Mouse (Mus musculus): ENCODE data around the gene Nfib. TPM values are rescaled to one million over a fixed set of nuclear protein-coding genes. Genes with fewer than 3 reads are reported as not detected.

The Nfib gene
- polyA plus RNA-seq, 2 experiments = 57.3 to 126 TPM

DNA sequence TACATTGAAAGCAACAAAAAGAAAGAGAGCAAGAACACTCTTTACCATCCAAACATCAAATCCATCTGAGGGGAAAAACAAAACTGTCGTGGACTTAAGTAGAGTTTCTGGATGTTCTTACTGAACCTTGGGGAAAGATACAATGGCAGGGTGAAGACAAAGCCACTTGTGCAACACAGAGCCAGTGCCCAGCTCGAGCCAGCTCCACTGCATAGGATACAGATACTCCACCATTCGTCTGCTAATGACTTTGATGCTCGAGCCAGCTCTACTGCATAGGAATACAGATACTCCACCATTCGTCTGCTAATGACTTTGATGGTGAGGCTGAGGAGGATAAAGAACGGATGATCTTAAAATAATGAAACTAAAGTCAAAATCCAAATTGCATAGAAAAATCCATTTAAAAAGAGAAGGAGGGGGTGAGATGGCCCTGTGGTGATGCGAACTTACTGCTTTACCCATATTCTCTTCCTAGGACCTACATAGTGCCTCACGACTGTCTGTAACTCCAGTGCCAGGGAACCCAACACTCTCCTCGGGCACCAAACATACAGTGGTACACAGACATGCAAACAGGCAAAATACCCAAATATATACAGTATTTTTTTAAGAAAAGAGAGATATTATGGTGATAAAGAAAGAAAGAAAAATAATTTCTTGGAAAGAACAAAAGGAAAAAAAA is 337.3 kb downstream of the Nfib start:
- H3K4me3 ChIP-seq (replicated peaks; ENCODE audit: low read length) = no peak overlapping the region
- no peak for TF ChIP-seq POLR2A (IDR thresholded peaks at IDR 0.05; ENCODE audit: borderline replicate concordance, extremely low read depth, insufficient read depth, insufficient read length)
- H3K27me3 ChIP-seq (ENCODE audit: control insufficient read depth, insufficient read depth, low read length) = no peaks in the 10 kb centered on the region
- no peak for ATAC-seq (ENCODE audit: low FRiP score, low read depth)
- no peaks in the 10 kb centered on the region for H3K9me3 ChIP-seq (ENCODE audit: control insufficient read depth, low read length)
- WGBS = 87% methylated on average over 9 of the region's 9 CpGs
- no peak for DNase-seq (ENCODE audit: low spot score)
- H3K27ac ChIP-seq (replicated peaks; ENCODE audit: low read depth, low read length) = no peak overlapping the region
- H3K4me1 ChIP-seq (ENCODE audit: control insufficient read depth, insufficient read depth, low read length) = peaks cover 23% of the 10 kb centered on the region
- no peak overlapping the region for H3K9ac ChIP-seq (ENCODE audit: low read depth, low read length, severe bottlenecking)
- H3K36me3 ChIP-seq (ENCODE audit: control insufficient read depth, insufficient read depth, low read length) = peaks cover 3% of the 10 kb centered on the region; the same call in 1 of the 2 replicates
- H3K4me2 ChIP-seq (replicated peaks; ENCODE audit: low read depth, low read length, severe bottlenecking) = no peak overlapping the region

DNA sequence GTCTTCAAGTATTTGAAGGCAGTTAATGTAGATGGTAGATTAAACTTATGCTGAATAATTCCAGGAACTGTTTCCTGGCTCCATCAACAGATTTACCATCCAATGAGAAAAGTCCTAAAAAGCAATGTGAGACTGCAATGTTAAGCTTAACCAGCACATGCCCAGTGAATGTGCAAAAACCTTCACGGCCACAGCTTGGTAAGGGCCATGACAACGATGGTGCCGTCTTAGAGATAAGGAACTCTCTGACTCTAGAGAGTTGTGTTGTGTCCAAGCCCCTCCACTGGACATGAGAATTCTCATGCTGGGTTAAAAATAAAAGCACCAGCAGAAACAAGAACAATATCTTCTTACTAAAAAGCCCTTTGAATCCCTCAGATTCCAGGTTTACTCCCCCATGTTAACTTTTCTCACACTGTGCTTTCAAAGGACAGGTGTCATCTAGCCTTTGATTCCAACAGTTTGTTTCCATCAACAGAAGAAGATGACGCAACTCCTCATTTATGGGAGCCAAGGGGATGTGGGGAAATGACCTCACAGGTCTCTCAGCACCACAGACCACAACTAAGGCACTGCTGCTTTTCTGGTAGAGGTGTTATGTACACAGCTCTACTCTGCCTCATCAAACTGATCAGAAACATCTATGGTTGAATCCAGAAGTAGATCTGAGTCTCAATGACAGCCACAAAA is 340.7 kb downstream of the Nfib start:
- Histone ChIP-seq H3K4me3 (replicated peaks; ENCODE audit: low read length) (no peak overlapping the region), H3K9me3 (ENCODE audit: control insufficient read depth, low read length) (no peaks in the 10 kb centered on the region), H3K36me3 (ENCODE audit: control insufficient read depth, insufficient read depth, low read length) (0 out of 2 replicates have a peak, but pooled peaks cover 3% of the 10 kb centered on the region), H3K4me2 (replicated peaks; ENCODE audit: low read depth, low read length, severe bottlenecking) (no peak overlapping the region), H3K27ac (replicated peaks; ENCODE audit: low read depth, low read length) (no peak overlapping the region), H3K27me3 (ENCODE audit: control insufficient read depth, insufficient read depth, low read length) (no peaks in the 10 kb centered on the region), H3K9ac (ENCODE audit: low read depth, low read length, severe bottlenecking) (no peak overlapping the region), H3K4me1 (ENCODE audit: control insufficient read depth, insufficient read depth, low read length) (peaks cover 29% of the 10 kb centered on the region)
- ATAC-seq (ENCODE audit: low FRiP score, low read depth) (peak; percentile 51; the same call in 1 of the 2 replicates), DNase-seq (ENCODE audit: low spot score) (no peak)
- 64% methylated on average over 4 of the region's 4 CpGs for WGBS
- no peak for TF ChIP-seq POLR2A (IDR thresholded peaks at IDR 0.05; ENCODE audit: borderline replicate concordance, extremely low read depth, insufficient read depth, insufficient read length)

DNA sequence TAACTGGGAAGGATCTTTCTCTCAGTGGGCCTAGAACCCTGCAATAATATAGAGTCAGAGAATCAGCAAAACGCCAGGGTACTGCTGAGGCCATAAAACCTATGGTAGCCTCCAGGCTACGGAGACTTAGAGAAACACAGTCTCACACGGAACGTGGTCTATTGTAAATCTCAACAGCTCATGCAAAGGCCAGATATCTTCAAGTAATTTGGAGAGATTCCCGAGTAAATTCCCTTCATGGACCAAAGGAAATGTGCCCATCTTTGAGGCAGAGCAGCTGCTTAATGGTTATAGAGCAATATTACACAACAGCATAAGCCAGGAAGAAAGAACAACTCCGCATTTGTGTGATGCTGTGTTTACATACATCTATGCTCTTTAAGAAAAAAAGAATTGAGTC is 341.6 kb downstream of the Nfib start:
- Histone ChIP-seq H3K9ac (ENCODE audit: low read depth, low read length, severe bottlenecking) (no peak overlapping the region), H3K27ac (replicated peaks; ENCODE audit: low read depth, low read length) (no peak overlapping the region), H3K9me3 (ENCODE audit: control insufficient read depth, low read length) (no peaks in the 10 kb centered on the region), H3K4me3 (replicated peaks; ENCODE audit: low read length) (no peak overlapping the region), H3K4me2 (replicated peaks; ENCODE audit: low read depth, low read length, severe bottlenecking) (no peak overlapping the region), H3K36me3 (ENCODE audit: control insufficient read depth, insufficient read depth, low read length) (peaks cover 11% of the 10 kb centered on the region), H3K27me3 (ENCODE audit: control insufficient read depth, insufficient read depth, low read length) (no peaks in the 10 kb centered on the region), H3K4me1 (ENCODE audit: control insufficient read depth, insufficient read depth, low read length) (peaks cover 21% of the 10 kb centered on the region)
- DNase-seq (ENCODE audit: low spot score) = no peak
- no peak for TF ChIP-seq POLR2A (IDR thresholded peaks at IDR 0.05; ENCODE audit: borderline replicate concordance, extremely low read depth, insufficient read depth, insufficient read length)
- WGBS = 55% methylated on average over 6 of the region's 6 CpGs
- no peak for ATAC-seq (ENCODE audit: low FRiP score, low read depth)

DNA sequence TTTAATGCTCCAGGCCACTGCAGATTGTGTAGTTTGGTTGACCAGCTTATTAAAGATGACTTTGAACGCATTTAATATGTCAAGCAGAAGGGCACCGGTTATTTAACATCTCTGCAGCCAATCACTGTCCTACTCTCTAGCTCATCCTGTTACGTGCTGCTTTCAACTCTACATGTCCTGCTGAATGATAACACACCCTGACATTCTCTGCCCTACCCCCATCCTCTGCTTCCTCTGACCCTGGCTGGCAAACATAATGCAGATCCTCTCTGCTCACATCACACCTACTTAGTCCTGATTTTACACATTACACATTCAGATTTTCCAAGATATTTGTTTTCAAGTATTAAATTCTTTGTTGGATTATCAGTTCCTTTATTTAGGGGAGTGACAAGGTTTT is 343.3 kb downstream of the Nfib start:
- Histone ChIP-seq H3K4me2 (replicated peaks; ENCODE audit: low read depth, low read length, severe bottlenecking) (no peak overlapping the region), H3K27me3 (ENCODE audit: control insufficient read depth, insufficient read depth, low read length) (no peaks in the 10 kb centered on the region), H3K9ac (ENCODE audit: low read depth, low read length, severe bottlenecking) (no peak overlapping the region), H3K27ac (replicated peaks; ENCODE audit: low read depth, low read length) (no peak overlapping the region), H3K9me3 (ENCODE audit: control insufficient read depth, low read length) (no peaks in the 10 kb centered on the region), H3K4me3 (replicated peaks; ENCODE audit: low read length) (no peak overlapping the region), H3K4me1 (ENCODE audit: control insufficient read depth, insufficient read depth, low read length) (peaks cover 20% of the 10 kb centered on the region), H3K36me3 (ENCODE audit: control insufficient read depth, insufficient read depth, low read length) (peaks cover 19% of the 10 kb centered on the region)
- no peak for TF ChIP-seq POLR2A (IDR thresholded peaks at IDR 0.05; ENCODE audit: borderline replicate concordance, extremely low read depth, insufficient read depth, insufficient read length)
- no peak for DNase-seq (ENCODE audit: low spot score)
- ATAC-seq (ENCODE audit: low FRiP score, low read depth) = no peak
- 72% methylated on average over 3 of the region's 3 CpGs for WGBS

DNA sequence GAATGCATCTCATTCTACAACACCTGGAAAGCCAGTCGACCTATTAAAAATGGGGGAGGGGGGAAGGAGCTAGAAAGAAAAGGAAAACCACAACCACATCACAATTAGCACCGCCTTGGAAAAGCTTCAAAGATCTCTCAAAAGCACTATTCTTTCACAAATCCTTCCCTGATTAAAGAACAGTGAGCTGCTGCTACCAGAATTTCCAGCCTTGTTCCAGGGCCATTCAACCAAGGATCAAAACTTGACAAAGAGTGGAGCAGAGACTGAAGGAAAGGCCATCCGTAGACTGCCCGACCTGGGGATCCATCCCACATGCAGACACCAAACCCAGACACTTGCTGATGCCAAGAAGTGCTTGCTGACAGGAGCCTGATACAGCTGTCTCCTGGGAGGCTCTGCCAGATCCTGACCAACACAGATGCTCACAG is 345.5 kb downstream of the Nfib start:
- no peak for TF ChIP-seq POLR2A (IDR thresholded peaks at IDR 0.05; ENCODE audit: borderline replicate concordance, extremely low read depth, insufficient read depth, insufficient read length)
- H3K9me3 ChIP-seq (ENCODE audit: control insufficient read depth, low read length) = no peaks in the 10 kb centered on the region
- H3K27ac ChIP-seq (replicated peaks; ENCODE audit: low read depth, low read length) = no peak overlapping the region
- no peak overlapping the region for H3K9ac ChIP-seq (ENCODE audit: low read depth, low read length, severe bottlenecking)
- H3K4me2 ChIP-seq (replicated peaks; ENCODE audit: low read depth, low read length, severe bottlenecking) = no peak overlapping the region
- peaks cover 17% of the 10 kb centered on the region for H3K4me1 ChIP-seq (ENCODE audit: control insufficient read depth, insufficient read depth, low read length)
- DNase-seq (ENCODE audit: low spot score) = no peak
- H3K4me3 ChIP-seq (replicated peaks; ENCODE audit: low read length) = no peak overlapping the region
- H3K36me3 ChIP-seq (ENCODE audit: control insufficient read depth, insufficient read depth, low read length) = peaks cover 29% of the 10 kb centered on the region
- 73% methylated on average over 4 of the region's 4 CpGs for WGBS
- no peaks in the 10 kb centered on the region for H3K27me3 ChIP-seq (ENCODE audit: control insufficient read depth, insufficient read depth, low read length)
- no peak for ATAC-seq (ENCODE audit: low FRiP score, low read depth)

All from limb, embryonic 14.5 days (tissue).